In the genomic region with DNA sequence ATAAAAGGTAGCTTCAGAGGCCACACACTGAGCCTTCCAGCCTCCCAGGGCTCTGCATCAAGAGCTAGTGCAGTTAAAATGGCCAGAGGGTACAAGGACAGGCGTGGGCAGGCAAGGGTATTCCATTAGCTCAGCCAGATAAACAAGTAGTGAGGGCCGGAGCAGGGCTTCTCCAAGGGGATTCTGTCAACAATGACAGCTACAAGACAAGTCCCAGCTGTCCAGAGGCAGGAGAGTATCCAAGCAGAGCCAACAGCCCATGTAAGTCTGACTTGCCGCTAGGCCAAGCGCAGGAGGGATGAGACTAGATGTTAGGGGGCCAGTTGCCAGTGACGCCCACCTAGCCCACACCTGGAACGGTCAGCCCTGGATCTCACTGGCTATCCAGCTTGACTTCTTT, we compare ENCODE assay signal across 16 mouse cellular contexts. TPM values are rescaled to one million over a fixed set of nuclear protein-coding genes. Genes with fewer than 3 reads are reported as not detected.
DNase-seq lines count a peak whose midpoint lies in the region; ATAC-seq and TF ChIP-seq lines count a peak whose summit lies in the region.
"Had no signal": no experiment of that assay in that cellular context is flagged by ENCODE, and none has a peak within 500 bp of the region (broad histone marks: within the 10 kb centered on the region; RNA-seq: fewer than 3 reads in every experiment).

No protein-coding gene starts in this region.

- WGBS in cerebellum, adult 2 months: 74% methylated on average over 6 of the region's 6 CpGs
- WGBS in heart, embryonic 15.5 days: 48% methylated on average over 6 of the region's 6 CpGs
- 51% methylated on average over 6 of the region's 6 CpGs for WGBS in lung, embryonic 14.5 days
- WGBS in bone marrow, adult 2 months: 85% methylated on average over 6 of the region's 6 CpGs
- WGBS in embryonic facial prominence, embryonic 10.5 days: 77% methylated on average over 6 of the region's 6 CpGs

- no peak for DNase-seq in cerebellum, adult 2 months
- no peak for DNase-seq in cerebellum, adult 11 months
- no peak for DNase-seq in heart, adult 18-20 months
- peak; percentile 84 for DNase-seq in lung, embryonic 14.5 days
- DNase-seq in lung, adult 18-20 months: no peak
- DNase-seq in embryonic facial prominence, embryonic 10.5 days (ENCODE audit: low spot score): no peak
- DNase-seq: adrenal gland, postnatal 25 days; cerebellum, postnatal 14 days; gastrocnemius, postnatal 25 days; liver, postnatal 0 days had no signal

- peaks cover 53% of the 10 kb centered on the region for H3K4me1 ChIP-seq in cerebellum, adult 2 months (ENCODE audit: control insufficient read depth, insufficient read depth, low read length)
- peaks cover 23% of the 10 kb centered on the region for H3K4me1 ChIP-seq in heart, embryonic 15.5 days (replicated peaks)
- H3K4me1 ChIP-seq in lung, embryonic 14.5 days (ENCODE audit: insufficient read depth): peaks cover 16% of the 10 kb centered on the region
- peaks cover 13% of the 10 kb centered on the region for H3K4me1 ChIP-seq in bone marrow, adult 2 months (ENCODE audit: control insufficient read depth, insufficient read depth, low read length)
- H3K4me1 ChIP-seq in embryonic facial prominence, embryonic 10.5 days: peaks cover 38% of the 10 kb centered on the region

- no peaks in the 10 kb centered on the region for H3K27me3 ChIP-seq in cerebellum, adult 2 months (ENCODE audit: control insufficient read depth, insufficient read depth, low read length)
- H3K27me3 ChIP-seq in heart, embryonic 15.5 days: no peaks in the 10 kb centered on the region
- H3K27me3 ChIP-seq in lung, embryonic 14.5 days (ENCODE audit: insufficient read depth, low read length): no peaks in the 10 kb centered on the region
- H3K27me3 ChIP-seq in embryonic facial prominence, embryonic 10.5 days (replicated peaks; ENCODE audit: low read depth, poor library complexity, severe bottlenecking): no peaks in the 10 kb centered on the region
- H3K27me3 ChIP-seq: embryonic facial prominence, embryonic 12.5 days; intestine, embryonic 15.5 days; neural tube, embryonic 15.5 days had no signal

- H3K4me2 ChIP-seq in heart, embryonic 15.5 days: no peak overlapping the region
- H3K4me2 ChIP-seq in lung, embryonic 14.5 days: no peak overlapping the region
- H3K4me2 ChIP-seq: embryonic facial prominence, embryonic 12.5 days; intestine, embryonic 15.5 days; midbrain, embryonic 11.5 days; neural tube, embryonic 15.5 days had no signal

- no peaks in the 10 kb centered on the region for H3K36me3 ChIP-seq in heart, embryonic 15.5 days
- H3K36me3 ChIP-seq in lung, embryonic 14.5 days (ENCODE audit: insufficient read depth): no peaks in the 10 kb centered on the region
- no peaks in the 10 kb centered on the region for H3K36me3 ChIP-seq in embryonic facial prominence, embryonic 10.5 days (replicated peaks)
- H3K36me3 ChIP-seq: embryonic facial prominence, embryonic 12.5 days; intestine, embryonic 15.5 days; neural tube, embryonic 15.5 days had no signal

- H3K4me3 ChIP-seq in cerebellum, adult 2 months (replicated peaks; ENCODE audit: insufficient read depth, low read depth, low read length): no peak overlapping the region
- H3K4me3 ChIP-seq in heart, embryonic 15.5 days: no peak overlapping the region
- H3K4me3 ChIP-seq in lung, embryonic 14.5 days (ENCODE audit: low read depth, low read length): no peak overlapping the region
- no peak overlapping the region for H3K4me3 ChIP-seq in bone marrow, adult 2 months (replicated peaks; ENCODE audit: control insufficient read depth, low read depth, low read length)
- H3K4me3 ChIP-seq in embryonic facial prominence, embryonic 10.5 days: no peak overlapping the region
- H3K4me3 ChIP-seq: embryonic facial prominence, embryonic 12.5 days; intestine, embryonic 15.5 days; neural tube, embryonic 15.5 days had no signal

- H3K9me3 ChIP-seq in heart, embryonic 15.5 days (replicated peaks): no peaks in the 10 kb centered on the region
- H3K9me3 ChIP-seq in lung, embryonic 14.5 days (ENCODE audit: low read depth, low read length): no peaks in the 10 kb centered on the region
- no peaks in the 10 kb centered on the region for H3K9me3 ChIP-seq in embryonic facial prominence, embryonic 10.5 days
- H3K9me3 ChIP-seq: embryonic facial prominence, embryonic 12.5 days; intestine, embryonic 15.5 days; neural tube, embryonic 15.5 days had no signal

- H3K27ac ChIP-seq in cerebellum, adult 2 months (ENCODE audit: insufficient read depth, low read length): 0 out of 2 replicates have a peak overlapping the region, but pooled peaks have one; percentile 34
- 0 out of 2 replicates have a peak overlapping the region, but pooled peaks have one; percentile 33 for H3K27ac ChIP-seq in heart, embryonic 15.5 days
- H3K27ac ChIP-seq in lung, embryonic 14.5 days (ENCODE audit: low read depth): no peak overlapping the region
- peak overlapping the region; percentile 21; the same call in 1 of the 2 replicates for H3K27ac ChIP-seq in bone marrow, adult 2 months (ENCODE audit: control insufficient read depth, insufficient read depth, low read depth, low read length, poor library complexity)
- H3K27ac ChIP-seq in embryonic facial prominence, embryonic 10.5 days (replicated peaks): no peak overlapping the region; the same call in 1 of the 2 replicates
- H3K27ac ChIP-seq: embryonic facial prominence, embryonic 12.5 days; intestine, embryonic 15.5 days; neural tube, embryonic 15.5 days had no signal

- TF ChIP-seq CTCF in cerebellum, adult 2 months (IDR thresholded peaks at IDR 0.05; ENCODE audit: borderline replicate concordance, insufficient read depth, low read depth, low read length): no peak
- TF ChIP-seq CTCF in lung, embryonic 14.5 days (IDR thresholded peaks at IDR 0.05; ENCODE audit: low read depth): no peak
- no peak for TF ChIP-seq CTCF in bone marrow, adult 2 months (IDR thresholded peaks at IDR 0.05; ENCODE audit: control insufficient read depth, insufficient read depth, low read length)

- H3K9ac ChIP-seq in heart, embryonic 15.5 days: no peak overlapping the region
- H3K9ac ChIP-seq in lung, embryonic 14.5 days: no peak overlapping the region
- H3K9ac ChIP-seq: embryonic facial prominence, embryonic 12.5 days; intestine, embryonic 15.5 days; liver, postnatal 0 days; neural tube, embryonic 15.5 days had no signal

- peak; percentile 54 for ATAC-seq in heart, embryonic 15.5 days (replicated peaks; ENCODE audit: insufficient number of reproducible peaks, insufficient read depth, low FRiP score, low read depth)
- peak; percentile 78; the same call in 1 of the 2 replicates for ATAC-seq in lung, embryonic 14.5 days (ENCODE audit: insufficient read depth)
- ATAC-seq: intestine, embryonic 15.5 days; liver, postnatal 0 days had no signal

- TF ChIP-seq POLR2A in cerebellum, adult 2 months (IDR thresholded peaks at IDR 0.05; ENCODE audit: borderline replicate concordance, insufficient read depth, low read length): no peak
- TF ChIP-seq POLR2A in bone marrow, adult 2 months (IDR thresholded peaks at IDR 0.05; ENCODE audit: borderline replicate concordance, control insufficient read depth, low read depth, low read length): no peak

RNA-seq across cellular contexts. Expression of gene Fam49b, which starts 34.8 kb away (rescaled TPM):
- 137 and 147 TPM in 2 replicates for polyA plus RNA-seq in cerebellum, adult 2 months (2012; rRNA removed)
- 44.2 and 51.9 TPM in 2 replicates for polyA plus RNA-seq in heart, embryonic 15.5 days (2015; fragmentation: Nextera tagmentation; extraction: Ambion mirVana)
- 10 to 100 TPM; 24.3 to 30.0 TPM for total RNA-seq in heart, adult 18-20 months (2021)
- 71.2 and 72.5 TPM in 2 replicates for polyA plus RNA-seq in lung, embryonic 14.5 days (2014; fragmentation: Nextera tagmentation; extraction: Ambion mirVana)
- 32.8 and 51.2 TPM in 2 replicates for polyA plus RNA-seq in bone marrow, adult 2 months (2011; ENCODE audit: insufficient read depth, insufficient read length, low replicate concordance, missing spikeins)
- polyA plus RNA-seq in embryonic facial prominence, embryonic 10.5 days (2016; fragmentation: Nextera tagmentation; extraction: Ambion mirVana): 65.0 and 67.6 TPM in 2 replicates

Comparison
In these comparisons a context has a peak if more than half of its experiments do, and no peak if none do; other contexts are left out.
1. H3K27ac ChIP-seq: peak in cerebellum, adult 2 months (single experiment), heart, embryonic 15.5 days (single experiment) and bone marrow, adult 2 months (single experiment); none in lung, embryonic 14.5 days (single experiment) and embryonic facial prominence, embryonic 10.5 days (single experiment).